Mouse (Mus musculus) brown adipose tissue, adult 24 weeks (tissue): Measurements from ENCODE around the gene Ceacam19. TPM values are rescaled to one million over a fixed set of nuclear protein-coding genes. Genes with fewer than 3 reads are reported as not detected.
"Not testable (repeated sequence)": the region's sequence is repeated elsewhere in the genome, so short reads cannot be mapped to it uniquely, and the experiment has no call there.

Source experiments
- H3K27ac ChIP-seq: fragments of 200-500 bp; replicated peaks from 2 replicates; pipeline ENCODE4 v1.5.1; 2012; ENCODE audit warnings: low read depth, mild to moderate bottlenecking, low read length
- H3K4me1 ChIP-seq: fragments of 200-500 bp; 2 replicates; pipeline ENCODE4 v1.6.1; 2012; ENCODE audit warnings: low read length, mixed read lengths; ENCODE audit not compliant: control insufficient read depth, insufficient read depth, insufficient read length
- H3K4me3 ChIP-seq: fragments of 200-500 bp; 2 replicates; pipeline ENCODE4 v1.5.1; 2012; ENCODE audit warnings: low read depth, mild to moderate bottlenecking, low read length, moderate library complexity; ENCODE audit not compliant: insufficient read depth
- polyA plus RNA-seq: library from polyadenylated mRNA; stranded (reverse); fragments of >200 nt; gene quantifications from 2 replicates; pipeline ENCODE4 v1.2.4, GENCODE M21; 2012; ENCODE audit not compliant: missing spikeins, insufficient read depth, insufficient read length

Ceacam19 gene
- not detected in 2 replicates for polyA plus RNA-seq

DNA sequence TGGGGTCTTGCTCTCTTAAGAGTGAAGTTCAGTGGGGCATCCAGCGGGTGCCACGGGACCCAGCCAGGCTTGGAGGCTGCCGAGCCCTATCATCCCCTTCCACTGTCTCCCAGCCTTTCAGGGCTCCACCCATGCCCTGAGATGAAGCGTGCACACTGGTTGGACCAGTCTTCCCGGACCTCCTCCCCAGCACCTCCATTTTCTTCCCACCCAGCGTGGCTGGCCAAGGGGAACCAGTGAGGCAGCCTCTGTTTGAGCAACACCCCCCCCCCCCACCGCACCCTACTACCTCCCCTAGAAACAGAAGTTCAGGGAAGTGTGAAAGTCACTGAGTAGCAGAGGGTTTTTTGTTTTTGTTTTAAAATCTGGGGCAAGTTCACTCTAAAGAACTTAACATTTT lies at the start of gene Ceacam19:
Gene Ceacam19 (minus strand): TSS at position 117 of the 400 bp plus-strand sequence.
- H3K27ac ChIP-seq, result no peak within 1 kb of the TSS
- H3K4me1 ChIP-seq, result no peaks in the 10 kb centered on the region
- H3K4me3 ChIP-seq, result no peak within 1 kb of the TSS

DNA sequence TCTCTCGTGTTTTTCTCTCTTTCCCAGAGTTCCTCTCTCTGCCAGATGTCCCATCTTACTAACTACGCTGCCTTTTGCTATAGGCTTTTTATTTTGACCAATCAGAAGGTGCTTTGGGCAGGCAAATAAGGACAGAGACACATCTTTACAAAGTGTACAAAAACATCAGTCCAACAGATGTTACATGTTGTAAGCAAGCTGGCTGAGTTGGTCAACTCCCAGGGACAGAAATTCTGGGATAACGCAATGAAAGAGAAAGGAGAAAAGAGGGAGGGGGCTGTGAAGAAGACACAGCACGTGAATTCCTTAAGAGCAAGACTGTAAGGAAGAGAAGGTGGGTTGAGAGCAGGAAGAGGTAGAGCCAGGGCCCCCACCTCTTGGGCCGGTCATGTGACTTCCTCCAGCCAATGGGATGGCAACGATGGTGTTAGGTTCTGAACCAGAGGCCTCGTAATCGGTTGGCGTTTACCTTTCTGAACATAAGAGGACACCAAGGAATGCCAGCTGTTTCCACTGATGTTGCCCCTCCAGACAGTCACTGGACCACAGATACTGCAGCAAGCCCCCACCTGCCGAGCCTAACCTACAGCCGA lies 49.6 kb upstream of the Ceacam19 start:
- Histone ChIP-seq H3K4me1 (peaks cover 3% of the 10 kb centered on the region), H3K4me3 (no peak overlapping the region), H3K27ac (no peak overlapping the region)

DNA sequence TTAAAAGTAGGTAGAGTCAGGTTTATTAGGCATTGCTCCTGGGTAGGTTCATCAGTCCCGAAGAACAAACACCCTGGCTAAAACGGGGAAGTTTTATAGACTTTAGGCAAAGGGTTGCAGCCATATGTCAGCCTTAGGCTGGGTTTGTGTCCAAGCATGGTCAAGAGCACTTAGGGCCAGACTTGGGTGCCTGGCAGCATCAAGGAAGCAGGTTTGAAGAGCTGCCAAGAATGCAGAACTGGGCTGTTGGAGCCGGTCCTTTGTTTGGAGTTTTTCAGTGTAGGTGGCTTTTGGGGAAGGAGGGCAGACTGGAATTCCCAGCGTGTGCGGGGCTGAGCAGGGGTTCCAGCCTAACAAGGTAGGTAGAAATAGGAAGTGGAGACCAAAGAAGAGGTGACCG lies 48.2 kb upstream of the Ceacam19 start:
- Histone ChIP-seq H3K4me3 (peak overlapping the region; percentile 10), H3K4me1 (peaks cover 3% of the 10 kb centered on the region), H3K27ac (peak overlapping the region; percentile 87)

DNA sequence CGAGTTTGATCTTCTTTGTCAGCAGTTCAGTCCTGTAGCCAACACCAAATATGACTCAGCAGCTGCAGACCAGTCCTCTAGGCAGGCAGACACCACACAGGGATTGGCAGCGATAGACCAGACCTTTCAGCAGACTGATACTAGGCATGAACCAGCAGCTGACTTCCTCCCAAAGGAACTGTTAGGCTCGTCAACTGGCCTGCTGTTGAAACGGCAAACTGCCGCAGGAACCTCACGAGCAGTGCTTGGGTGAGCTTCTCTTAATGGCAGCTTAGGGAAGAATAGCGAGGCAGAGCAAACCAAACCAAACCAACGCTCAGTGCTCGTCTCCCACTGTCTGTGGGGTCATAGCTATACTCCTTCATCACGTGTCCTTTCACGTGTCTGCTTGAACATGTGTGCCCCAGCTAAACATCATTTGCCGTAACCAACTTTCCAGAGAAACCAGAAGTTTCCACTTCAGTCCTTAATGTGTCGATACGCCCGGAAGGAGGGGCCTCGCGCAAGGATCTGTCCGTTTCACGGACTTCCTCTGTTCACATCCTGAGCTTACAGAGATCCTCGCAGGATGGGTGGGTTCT lies 47.5 kb upstream of the Ceacam19 start:
- Histone ChIP-seq H3K4me1 (peaks cover 1% of the 10 kb centered on the region), H3K4me3 (peak overlapping the region; percentile 10; the same call in 1 of the 2 replicates), H3K27ac (peak overlapping the region; percentile 87)

DNA sequence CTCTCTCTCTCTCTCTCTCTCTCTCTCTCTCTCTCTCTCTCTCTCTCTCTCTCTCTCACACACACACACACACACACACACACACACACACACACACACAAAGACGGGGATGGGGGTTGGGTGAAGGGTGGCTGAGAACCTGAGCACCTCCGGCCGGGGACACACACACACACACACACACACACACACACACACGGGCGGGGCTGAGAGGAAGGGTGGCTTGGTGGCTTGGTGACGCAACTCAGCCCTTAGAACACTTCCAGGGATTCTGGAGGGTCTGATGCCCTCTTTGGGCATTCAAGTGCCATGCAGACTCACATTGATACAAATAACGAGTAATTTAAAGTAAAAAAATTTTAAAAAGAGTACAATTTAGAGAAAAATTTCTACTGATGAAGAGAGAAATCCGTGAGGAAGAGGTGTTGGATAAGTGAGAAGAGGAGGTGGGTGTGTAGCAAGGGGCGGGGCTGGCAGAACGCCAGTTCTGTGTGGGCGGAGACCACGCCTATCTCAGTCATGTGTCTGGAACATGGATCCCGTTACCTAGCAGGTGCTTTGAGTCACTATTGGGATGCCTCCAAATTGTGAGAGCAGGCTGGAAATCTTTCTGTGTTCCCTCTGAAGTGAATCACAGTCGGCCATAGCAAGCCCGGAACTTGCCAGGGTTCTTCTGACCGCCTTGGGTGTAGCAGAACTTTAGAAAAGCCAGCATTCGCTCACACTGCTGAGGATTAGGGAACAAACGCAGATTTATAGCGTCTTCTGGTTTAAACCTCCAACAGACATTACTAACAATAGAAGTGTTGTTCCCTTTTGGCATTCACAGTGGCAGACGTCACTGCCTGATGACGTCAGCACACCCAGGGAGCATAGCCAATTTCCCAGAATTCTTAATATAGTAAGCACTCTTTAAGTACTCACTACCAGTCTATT lies 45.4 kb upstream of the Ceacam19 start:
- peak overlapping the region; percentile 52 for H3K27ac ChIP-seq
- peaks cover 4% of the 10 kb centered on the region for H3K4me1 ChIP-seq
- peak overlapping the region; percentile 33; the same call in 1 of the 2 replicates for H3K4me3 ChIP-seq

DNA sequence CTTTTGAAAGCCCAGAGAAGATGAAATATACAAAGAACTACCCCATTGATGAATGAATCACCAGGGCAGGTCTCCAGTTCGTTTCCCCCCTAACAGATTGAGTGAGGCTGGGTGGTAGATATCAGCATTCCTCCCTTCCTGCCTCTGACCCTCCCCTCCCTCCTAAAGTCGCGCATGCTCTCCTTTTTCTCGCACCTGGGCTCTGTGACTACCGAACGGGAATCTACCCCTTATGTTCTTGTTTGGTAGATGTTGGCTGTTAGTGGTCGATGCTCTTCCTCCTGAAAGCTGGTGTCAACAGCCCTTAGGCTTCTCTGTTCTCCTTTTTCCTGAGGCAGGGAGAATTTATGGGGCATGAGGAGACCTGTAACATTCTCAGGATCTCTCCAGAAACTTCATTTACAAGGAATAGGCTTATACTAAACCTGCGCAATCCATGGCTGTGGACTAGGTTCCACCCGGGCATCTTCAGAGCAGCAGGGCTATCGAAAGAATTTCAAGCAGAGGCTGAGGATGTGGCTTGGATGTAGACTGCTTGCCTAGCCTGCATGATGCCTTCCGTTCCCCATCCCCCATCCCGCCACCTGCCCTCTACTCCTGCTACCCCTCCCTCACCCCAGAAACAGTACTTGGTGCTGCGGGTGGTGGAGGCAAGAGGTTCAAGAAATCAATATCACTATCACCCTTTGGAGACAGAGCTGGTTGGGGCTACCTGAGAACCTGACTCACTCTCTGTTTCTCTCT lies 44.5 kb upstream of the Ceacam19 start:
- H3K27ac ChIP-seq, result no peak overlapping the region
- no peak overlapping the region for H3K4me3 ChIP-seq
- peaks cover 4% of the 10 kb centered on the region for H3K4me1 ChIP-seq

DNA sequence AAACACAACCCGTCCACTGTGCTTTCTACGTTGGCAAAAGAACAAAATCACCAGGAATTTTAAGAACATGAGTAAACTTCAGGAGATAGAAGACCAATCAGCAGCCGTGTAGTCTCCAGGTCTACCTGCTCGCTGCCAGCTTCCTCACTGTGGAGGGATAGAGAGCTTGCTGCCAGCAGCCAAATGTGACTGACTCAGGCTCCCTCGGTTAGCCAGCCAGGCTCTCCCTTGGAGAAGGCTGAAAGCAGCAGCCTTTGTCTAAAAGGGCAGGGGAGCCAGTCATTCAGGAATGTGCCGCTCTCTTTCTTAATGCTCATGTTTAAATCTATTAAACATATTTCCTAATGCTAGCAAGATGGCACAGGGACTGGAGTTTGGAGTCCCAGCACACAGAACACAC lies 42.7 kb upstream of the Ceacam19 start:
- not testable (repeated sequence) for H3K4me1 ChIP-seq, H3K4me3 ChIP-seq, H3K27ac ChIP-seq

DNA sequence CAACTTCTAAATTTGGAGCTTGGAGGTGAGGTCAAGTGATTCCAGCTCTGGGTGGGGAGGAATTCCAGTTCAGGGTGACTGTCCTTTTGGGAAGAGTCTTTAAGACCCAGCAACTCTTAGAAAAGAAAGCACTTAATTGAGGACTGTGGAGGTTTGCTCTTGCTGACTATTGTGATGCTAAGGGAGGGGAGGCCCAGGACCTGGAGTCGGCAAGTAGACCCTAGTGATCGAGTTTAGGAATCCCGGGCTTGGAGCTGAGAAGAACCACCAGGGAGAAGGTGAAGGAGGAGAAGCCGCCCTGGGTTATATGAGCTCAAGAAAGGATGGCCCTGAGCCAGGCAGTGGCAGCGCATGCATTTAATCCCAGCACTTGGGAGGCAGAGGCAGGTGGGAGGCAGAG lies 40.7 kb upstream of the Ceacam19 start:
- Histone ChIP-seq H3K27ac (peak overlapping the region; percentile 86), H3K4me3 (no peak overlapping the region), H3K4me1 (peaks cover 4% of the 10 kb centered on the region)

DNA sequence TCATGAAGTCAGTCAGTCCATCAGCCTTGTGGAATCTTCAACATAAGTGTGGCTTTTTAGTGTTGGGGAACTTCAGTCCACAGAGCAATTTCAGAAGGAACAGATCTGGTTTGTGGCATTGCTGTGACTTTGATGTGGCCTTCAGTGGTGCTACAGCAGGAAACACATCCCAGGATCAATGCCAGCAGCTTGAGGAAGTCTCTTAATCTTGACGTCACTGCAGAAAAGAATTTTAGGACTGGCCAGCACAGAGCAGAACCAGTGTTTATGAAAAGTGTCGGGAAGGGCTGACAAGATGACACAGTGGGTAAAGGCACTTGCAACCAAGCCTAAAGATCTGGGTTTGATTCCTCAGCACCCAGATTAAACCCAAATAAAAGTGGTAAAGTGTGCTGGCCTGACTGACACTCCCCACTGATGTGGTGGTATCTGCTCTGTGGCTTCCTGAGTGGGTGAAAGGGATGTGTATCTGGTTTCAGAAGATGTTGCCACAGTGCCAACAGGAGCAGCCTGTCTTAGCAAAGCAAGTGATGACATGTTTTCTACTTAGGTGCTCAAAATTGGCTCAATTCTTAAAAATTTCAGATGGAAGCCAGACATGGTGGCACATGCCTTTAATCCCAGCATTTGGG lies 39.2 kb upstream of the Ceacam19 start:
- H3K27ac ChIP-seq, result no peak overlapping the region

DNA sequence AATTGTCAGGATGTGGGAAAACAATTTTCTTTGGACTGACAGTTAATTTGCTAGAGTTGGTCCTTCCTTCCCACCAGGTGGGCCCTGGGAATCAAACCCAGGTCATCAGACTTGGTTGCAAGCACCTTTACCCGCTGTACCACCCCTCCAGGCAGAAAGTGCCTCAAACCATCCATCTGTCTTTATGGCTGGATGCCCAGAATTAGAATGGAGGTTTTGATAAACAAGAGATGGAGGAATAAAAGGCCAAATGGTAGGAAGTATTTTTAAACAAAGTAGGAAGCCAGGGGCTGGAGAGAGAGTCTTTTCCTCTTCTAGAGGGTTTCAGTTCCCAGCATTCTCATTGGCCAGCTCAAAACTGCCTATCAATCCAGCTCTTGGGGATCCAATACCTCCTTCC lies 37.6 kb upstream of the Ceacam19 start:
- Histone ChIP-seq H3K27ac (no peak overlapping the region), H3K4me3 (no peak overlapping the region), H3K4me1 (peaks cover 4% of the 10 kb centered on the region; the same call in 1 of the 2 replicates)

More for the DNA sequence above, 39.2 kb upstream of the Ceacam19 start:
- H3K4me3 ChIP-seq, result no peak overlapping the region
- peaks cover 4% of the 10 kb centered on the region; the same call in 1 of the 2 replicates for H3K4me1 ChIP-seq

DNA sequence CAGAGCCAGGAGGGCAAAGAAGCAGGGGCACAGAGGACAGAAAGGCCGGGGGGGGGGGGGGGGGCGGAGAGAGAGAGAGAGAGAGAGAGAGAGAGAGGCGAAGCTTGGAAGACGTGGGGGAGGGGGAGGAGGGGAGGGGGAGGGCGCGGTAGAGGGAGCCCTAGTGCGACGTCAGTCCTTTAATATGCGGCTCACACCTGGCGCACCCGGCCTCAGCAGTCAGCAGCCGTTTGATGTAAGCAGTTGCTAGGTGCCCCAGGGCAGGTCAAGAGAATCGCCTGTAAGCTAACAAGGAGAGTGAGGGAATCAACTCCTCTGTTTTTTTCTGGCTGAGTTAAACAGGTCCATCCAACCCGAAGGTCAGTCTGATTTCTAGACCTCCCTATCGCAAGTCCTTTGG lies 36.0 kb upstream of the Ceacam19 start:
- H3K4me3 ChIP-seq, result no peak overlapping the region
- peaks cover 4% of the 10 kb centered on the region; the same call in 1 of the 2 replicates for H3K4me1 ChIP-seq
- no peak overlapping the region for H3K27ac ChIP-seq

DNA sequence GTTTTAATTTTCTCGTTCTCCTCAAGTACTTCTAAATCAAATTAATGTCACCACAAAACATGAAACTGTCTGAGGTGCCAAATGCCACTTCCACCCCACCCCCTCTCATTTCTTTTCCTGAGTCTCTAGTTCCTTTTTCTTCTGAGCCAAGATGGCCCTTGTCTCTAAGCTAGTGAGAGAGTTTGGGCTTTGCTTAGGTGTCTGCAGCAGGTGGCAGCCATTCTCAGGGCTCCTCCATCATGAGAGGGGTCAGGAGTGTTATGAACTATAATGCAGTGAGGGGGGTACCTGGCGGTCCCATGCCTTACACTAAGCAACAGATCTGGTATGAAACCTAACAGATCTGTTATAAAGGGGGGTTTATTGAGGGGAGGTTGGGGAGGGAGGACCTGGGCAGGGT lies 35.6 kb upstream of the Ceacam19 start:
- no peak overlapping the region for H3K27ac ChIP-seq
- peaks cover under 1% of the 10 kb centered on the region; the same call in 1 of the 2 replicates for H3K4me1 ChIP-seq
- H3K4me3 ChIP-seq, result no peak overlapping the region

DNA sequence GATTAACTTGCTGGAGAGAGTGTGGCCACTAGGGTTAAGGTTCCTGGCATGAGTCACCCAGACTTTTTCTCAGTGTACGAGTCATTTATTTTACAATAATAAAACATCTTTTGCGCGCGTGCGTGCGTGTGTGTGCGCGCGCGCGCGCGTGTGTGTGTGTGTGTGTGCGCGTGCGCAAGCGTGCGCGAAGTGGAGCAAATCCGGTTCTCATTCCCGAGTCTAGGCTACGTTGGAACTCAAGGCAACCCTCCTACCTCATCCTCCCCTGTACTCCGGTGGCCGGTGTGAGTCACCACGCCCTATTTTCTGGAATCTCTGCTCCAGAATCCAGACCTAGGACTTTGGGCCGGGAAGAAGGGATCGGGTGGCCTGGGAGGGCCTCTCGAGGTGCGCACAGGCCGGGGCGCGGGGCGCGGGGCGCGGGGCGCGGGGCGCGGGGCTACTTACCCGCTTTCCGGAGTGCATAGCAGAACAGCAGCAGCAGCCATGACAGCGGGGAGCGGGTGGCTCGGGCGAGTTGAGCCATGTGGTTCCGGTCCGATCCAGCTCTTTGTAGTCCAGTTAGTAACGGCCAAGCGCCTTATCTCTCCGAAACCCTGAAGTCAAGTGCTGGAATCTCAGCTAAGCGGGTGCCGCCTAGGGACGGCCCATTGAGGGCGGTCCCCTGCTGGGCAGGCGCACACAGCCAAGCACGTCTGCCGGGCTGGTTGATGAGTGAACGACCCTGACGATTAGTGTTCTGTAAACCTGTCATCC lies 32.9 kb upstream of the Ceacam19 start, which contains the start of gene Pvr:
Gene Pvr (minus strand): TSS at position 655 of the 756 bp plus-strand sequence.
- Histone ChIP-seq H3K4me3 (peak within 1 kb of the TSS; percentile 85), H3K27ac (peak within 1 kb of the TSS; percentile 77), H3K4me1 (no peaks in the 10 kb centered on the region)

DNA sequence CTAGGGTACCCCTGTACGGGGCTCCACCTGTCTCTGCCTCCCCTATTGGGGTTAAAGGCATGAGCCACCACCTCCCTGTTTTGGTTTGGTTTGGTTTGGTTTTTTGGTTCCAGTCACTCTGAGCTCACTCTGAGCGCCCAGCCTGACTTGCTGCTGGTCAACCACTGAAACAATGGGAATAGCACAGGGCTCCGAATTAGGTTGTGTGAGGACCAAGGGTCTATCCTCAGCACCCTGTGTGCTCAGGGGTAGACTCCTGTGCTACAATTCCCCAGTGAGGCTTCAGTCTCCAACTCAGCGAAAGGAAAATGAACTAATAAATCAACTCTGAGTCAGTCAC lies 32.4 kb upstream of the Ceacam19 start:
- Histone ChIP-seq H3K27ac (peak overlapping the region; percentile 59; the same call in 1 of the 2 replicates), H3K4me1 (no peaks in the 10 kb centered on the region), H3K4me3 (peak overlapping the region; percentile 85)
